Mouse (Mus musculus): ENCODE measurements around the gene 4931422A03Rik. TPM values are rescaled to one million over a fixed set of nuclear protein-coding genes. Genes with fewer than 3 reads are reported as not detected.
"Not testable (repeated sequence)": the region's sequence is repeated elsewhere in the genome, so short reads cannot be mapped to it uniquely, and the experiment has no call there.

The 4931422A03Rik gene
- not detected in 2 replicates for total RNA-seq (2021)
- long read RNA-seq, experiment 1, partial matches to known transcripts = 0 of 2 reads
- long read RNA-seq, experiment 1, other reads (novel, unspliced or antisense) = 2 of 2 reads
- long read RNA-seq, experiment 2 = 0 reads

- peak; percentile 60 for DNase-seq
Measured at GRCm38 (mm10) chr2:104028139-104028723, at the start of gene 4931422A03Rik. TSS of gene 4931422A03Rik (minus strand) at chr2:104028361.

GRCm38 (mm10) chr2:104069704-104070185 lies 41.6 kb upstream of the 4931422A03Rik start, which contains the start of gene Cd59b:
TSS of gene Cd59b (plus strand) at chr2:104069849.
- DNase-seq = peak; percentile 70

GRCm38 (mm10) chr2:104068450-104068849 lies 40.3 kb upstream of the 4931422A03Rik start, which contains the start of gene Gm10799:
TSS of gene Gm10799 (minus strand) at chr2:104068550.
- DNase-seq = not testable (repeated sequence)

GRCm38 (mm10) chr2:104065526-104065925 lies 37.4 kb upstream of the 4931422A03Rik start, which contains the start of gene Gm10912:
TSS of gene Gm10912 (plus strand) at chr2:104065826.
- not testable (repeated sequence) for DNase-seq

- DNase-seq = no peak
Measured at GRCm38 (mm10) chr2:104064152-104064551, 36.0 kb upstream of the 4931422A03Rik start.

GRCm38 (mm10) chr2:104062665-104063064 lies 34.5 kb upstream of the 4931422A03Rik start:
- DNase-seq = no peak

- no peak for DNase-seq
Measured at GRCm38 (mm10) chr2:104060996-104061395, 32.8 kb upstream of the 4931422A03Rik start.

- DNase-seq = no peak
Measured at GRCm38 (mm10) chr2:104059786-104060185, 31.6 kb upstream of the 4931422A03Rik start.

GRCm38 (mm10) chr2:104058954-104059353 lies 30.8 kb upstream of the 4931422A03Rik start:
- DNase-seq = no peak

GRCm38 (mm10) chr2:104058381-104058780 lies 30.2 kb upstream of the 4931422A03Rik start:
- no peak for DNase-seq

GRCm38 (mm10) chr2:104044479-104045080 lies 16.4 kb upstream of the 4931422A03Rik start:
- DNase-seq = peak; percentile 55

- no peak for DNase-seq
Measured at GRCm38 (mm10) chr2:104043624-104044478, 15.7 kb upstream of the 4931422A03Rik start.

- no peak for DNase-seq
Measured at GRCm38 (mm10) chr2:104042766-104043165, 14.6 kb upstream of the 4931422A03Rik start.

GRCm38 (mm10) chr2:104041632-104042031 lies 13.5 kb upstream of the 4931422A03Rik start:
- DNase-seq = peak; percentile 70

GRCm38 (mm10) chr2:104038236-104038635 lies 10.1 kb upstream of the 4931422A03Rik start:
- DNase-seq = no peak

GRCm38 (mm10) chr2:104036316-104036715 lies 8.2 kb upstream of the 4931422A03Rik start:
- no peak for DNase-seq

GRCm38 (mm10) chr2:104035595-104035994 lies 7.4 kb upstream of the 4931422A03Rik start:
- peak; percentile 42 for DNase-seq

- peak; percentile 81 for DNase-seq
Measured at GRCm38 (mm10) chr2:104034832-104035472, 6.8 kb upstream of the 4931422A03Rik start.

- DNase-seq = no peak
Measured at GRCm38 (mm10) chr2:104032056-104032455, 3.9 kb upstream of the 4931422A03Rik start.

- DNase-seq = no peak
Measured at GRCm38 (mm10) chr2:104030381-104030780, 2.2 kb upstream of the 4931422A03Rik start.

GRCm38 (mm10) chr2:104029074-104029473 lies 913 bp upstream of the 4931422A03Rik start:
- no peak for DNase-seq

Data from adrenal gland, postnatal 14 days (tissue).